Mouse (Mus musculus) cerebellum, adult 11-12 months (tissue): ENCODE measurements around the gene Qrfpr.
A peak's percentile ranks its signal among the peaks of the same experiment; 100 is the strongest.

Experiments used
- DNase-seq: peaks from one replicate; pipeline ENCODE4 v3.0.0; 2022

The Qrfpr gene

GRCm38 (mm10) chr3:36221743-36222682 is at the start of gene Qrfpr:
Gene Qrfpr (minus strand): TSS chr3:36222313.
- DNase-seq: no peak

GRCm38 (mm10) chr3:36263873-36264272 is 41.8 kb upstream of the Qrfpr start:
- DNase-seq: no peak

- DNase-seq: no peak
These were observed 41.2 kb upstream of the Qrfpr start for GRCm38 (mm10) chr3:36263265-36263664.

- no peak for DNase-seq
These were observed 28.5 kb upstream of the Qrfpr start for GRCm38 (mm10) chr3:36250585-36250984.

GRCm38 (mm10) chr3:36248446-36248845 is 26.3 kb upstream of the Qrfpr start:
- no peak for DNase-seq

- DNase-seq: no peak
These were observed 7.8 kb upstream of the Qrfpr start for GRCm38 (mm10) chr3:36229941-36230340.

- DNase-seq: no peak
These were observed 5.1 kb upstream of the Qrfpr start for GRCm38 (mm10) chr3:36227246-36227645.

- no peak for DNase-seq
These were observed 1.2 kb upstream of the Qrfpr start for GRCm38 (mm10) chr3:36223361-36223760.

GRCm38 (mm10) chr3:36212758-36213157 is 9.4 kb downstream of the Qrfpr start:
- no peak for DNase-seq

GRCm38 (mm10) chr3:36210939-36211338 is 11.2 kb downstream of the Qrfpr start:
- DNase-seq: no peak

GRCm38 (mm10) chr3:36209776-36210555 is 12.1 kb downstream of the Qrfpr start:
- DNase-seq: no peak

- DNase-seq: no peak
These were observed 14.4 kb downstream of the Qrfpr start for GRCm38 (mm10) chr3:36207520-36208264.

GRCm38 (mm10) chr3:36202932-36203331 is 19.2 kb downstream of the Qrfpr start:
- no peak for DNase-seq

GRCm38 (mm10) chr3:36201098-36201497 is 21.0 kb downstream of the Qrfpr start:
- no peak for DNase-seq

GRCm38 (mm10) chr3:36189243-36189642 is 32.9 kb downstream of the Qrfpr start:
- no peak for DNase-seq

- no peak for DNase-seq
These were observed 35.6 kb downstream of the Qrfpr start for GRCm38 (mm10) chr3:36186510-36186909.

- no peak for DNase-seq
These were observed 40.6 kb downstream of the Qrfpr start for GRCm38 (mm10) chr3:36181519-36181918.

- no peak for DNase-seq
These were observed 48.4 kb downstream of the Qrfpr start for GRCm38 (mm10) chr3:36173761-36174160.

GRCm38 (mm10) chr3:36171348-36171747 is 50.8 kb downstream of the Qrfpr start:
- no peak for DNase-seq

- DNase-seq: no peak
These were observed 51.4 kb downstream of the Qrfpr start for GRCm38 (mm10) chr3:36170670-36171210.

- DNase-seq: no peak
These were observed 66.8 kb downstream of the Qrfpr start for GRCm38 (mm10) chr3:36155268-36155667.

GRCm38 (mm10) chr3:36150934-36151686 is 71.0 kb downstream of the Qrfpr start, which contains the start of gene D3Ertd254e:
Gene D3Ertd254e (plus strand): TSS chr3:36151017.
- DNase-seq: peak; percentile 89
